Mouse (Mus musculus) B cell, adult 2 months (primary cell): ENCODE data around the gene Tgif2lx1.
"Not testable (repeated sequence)": the region's sequence is repeated elsewhere in the genome, so short reads cannot be mapped to it uniquely, and the experiment has no call there.

Source experiments
- DNase-seq, 2 experiments: peaks; one replicate each; pipeline ENCODE4 v3.0.0; 2022

The Tgif2lx1 gene

DNA sequence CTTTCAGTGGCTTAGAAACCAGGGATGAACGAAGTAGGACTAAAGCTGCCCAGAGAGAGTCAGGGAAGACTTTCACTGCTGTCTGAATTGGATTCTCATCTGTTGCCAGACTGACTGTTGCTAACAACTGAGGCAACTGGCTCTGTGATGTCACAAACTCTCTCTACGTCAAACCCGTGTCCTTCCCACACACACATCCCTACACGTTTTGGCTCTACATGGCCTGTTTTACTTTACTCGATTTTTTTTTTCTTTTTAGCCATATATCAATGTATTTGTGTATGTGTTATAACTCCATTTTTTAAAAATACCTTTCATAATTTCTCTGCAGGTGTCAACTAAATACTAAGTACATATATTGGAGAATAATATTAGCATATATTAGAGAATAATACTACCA, at the start of gene Tgif2lx1:
TSS of gene Tgif2lx1 (minus strand) at position 101 of the 400 bp plus-strand sequence.
- not testable (repeated sequence) for DNase-seq
